Mouse (Mus musculus) heart, adult 11 months (tissue): ENCODE measurements at regions not wholly inside any gene's neighbourhood (a gene's known extent, or its start where the extent isn't known, plus 50 kb on each side); places are given as distances from the start of the nearest gene placed in this dataset.
A peak's percentile ranks its signal among the peaks of the same experiment; 100 is the strongest.
"Not testable (repeated sequence)": the region's sequence is repeated elsewhere in the genome, so short reads cannot be mapped to it uniquely, and the experiment has no call there.

ENCODE experiments used
- DNase-seq: peaks from one replicate; pipeline ENCODE4 v3.0.0; 2022

GRCm38 (mm10) chr15:17356586-17356985 is 628.0 kb downstream of the Cdh9 start:
- DNase-seq, result peak; percentile 30

DNA sequence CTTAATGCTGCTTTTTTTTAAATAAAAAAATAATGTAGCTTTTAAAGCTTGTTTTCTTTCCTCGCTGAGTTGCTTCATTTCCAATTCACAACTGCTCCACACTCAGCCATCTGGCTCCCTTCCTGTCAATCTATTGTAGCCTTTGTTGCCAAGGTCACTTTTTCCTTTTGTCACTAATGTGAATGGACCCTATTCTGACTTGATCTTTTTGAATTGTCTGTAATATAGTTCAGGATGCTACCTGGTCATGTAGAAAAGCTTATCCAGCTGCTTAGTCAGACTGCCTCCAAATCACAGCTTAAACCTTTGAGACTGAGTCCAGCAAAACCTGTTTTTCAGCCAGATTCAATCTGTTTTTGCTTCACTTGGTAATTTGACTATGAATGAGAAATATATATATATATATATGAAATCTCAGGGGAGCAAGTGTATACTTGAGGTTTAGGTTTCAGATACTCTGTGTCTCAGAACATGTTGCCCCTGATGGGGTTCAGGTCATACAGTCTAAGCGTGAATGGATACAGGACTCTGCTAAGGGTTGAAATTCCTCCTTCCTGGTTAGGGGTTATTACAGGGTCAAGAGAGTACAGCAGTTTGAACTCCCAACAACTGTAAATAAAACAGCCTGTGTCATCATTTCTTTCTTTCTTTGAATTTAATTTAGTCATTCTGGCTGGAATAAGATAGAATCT is 628.7 kb downstream of the Cdh9 start:
- no peak for DNase-seq

- DNase-seq, result no peak
Observed at GRCm38 (mm10) chr15:17404701-17405100, 676.1 kb downstream of the Cdh9 start.

DNA sequence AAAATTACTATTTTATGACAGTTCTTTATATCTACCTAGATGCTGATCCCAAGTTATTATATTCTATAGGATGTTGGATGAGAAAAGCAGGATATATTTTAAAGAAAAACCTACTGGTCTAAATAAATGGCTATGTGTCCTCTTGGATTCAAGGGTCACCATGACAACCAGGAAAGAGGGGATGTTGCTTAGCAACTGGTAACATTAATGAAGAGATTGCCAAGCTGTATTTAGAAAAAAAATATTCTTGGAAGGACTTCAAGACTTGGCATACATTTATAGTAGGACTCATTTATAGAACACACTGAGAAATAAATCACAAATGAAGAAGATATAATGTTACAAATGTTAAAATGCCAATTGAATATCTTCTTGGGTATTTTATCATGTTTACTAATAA is 699.2 kb downstream of the Cdh9 start:
- no peak for DNase-seq

DNA sequence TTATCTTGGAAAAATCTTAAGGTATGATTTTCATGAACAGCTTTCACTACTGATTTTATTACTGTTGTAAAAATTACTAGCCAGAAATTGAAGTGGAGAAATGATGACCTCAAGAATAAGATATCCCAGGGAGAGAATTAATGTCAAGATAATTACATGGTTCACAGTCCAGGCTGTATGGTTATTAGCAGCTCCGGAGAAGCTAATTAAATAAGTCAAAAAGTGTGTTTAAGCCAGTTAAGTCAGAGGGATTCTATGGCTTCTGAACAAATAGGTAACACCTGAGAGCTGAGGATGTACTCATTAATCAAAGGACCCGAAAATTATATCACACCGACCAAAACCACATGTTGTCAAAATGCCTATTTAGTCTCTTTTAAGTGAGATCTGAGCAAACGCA is 703.3 kb downstream of the Cdh9 start:
- DNase-seq, result no peak

DNA sequence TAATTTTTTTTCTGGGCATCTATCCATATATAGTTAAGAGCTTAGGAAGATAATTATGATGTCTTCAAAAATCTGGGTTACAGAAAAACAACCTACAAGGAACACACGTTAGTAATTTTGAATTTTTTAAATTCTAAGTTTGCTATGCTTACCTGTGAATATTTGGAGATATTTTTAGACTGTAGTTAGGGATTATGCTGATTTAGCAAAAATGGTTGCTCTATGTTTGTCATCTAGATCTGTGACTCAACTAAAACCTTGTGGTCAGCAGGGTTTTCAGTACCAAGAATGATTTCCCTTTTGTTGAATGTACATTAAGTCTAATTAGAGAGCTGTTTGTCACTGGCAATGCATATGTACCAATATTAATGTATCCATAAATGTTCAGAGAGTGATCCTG is 707.3 kb downstream of the Cdh9 start:
- DNase-seq, result no peak

DNA sequence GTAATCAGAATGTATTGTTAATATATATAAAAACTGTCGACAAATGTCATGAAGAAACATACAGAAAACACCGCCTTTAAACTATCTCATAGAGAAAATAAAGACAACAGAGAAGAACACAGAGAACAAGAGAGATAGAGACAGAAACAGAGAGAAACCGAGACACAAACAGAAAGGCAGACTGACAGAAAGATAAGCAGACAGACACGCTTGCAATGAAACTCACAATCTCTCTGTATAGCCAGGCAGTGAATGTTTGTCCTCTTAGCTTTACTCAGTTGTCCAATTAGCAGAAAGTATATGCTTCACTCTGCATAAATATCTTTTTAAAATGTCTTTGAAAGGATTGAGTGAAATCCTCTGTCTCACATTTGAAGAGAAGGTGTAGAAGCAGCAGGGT is 719.7 kb downstream of the Cdh9 start:
- no peak for DNase-seq

DNA sequence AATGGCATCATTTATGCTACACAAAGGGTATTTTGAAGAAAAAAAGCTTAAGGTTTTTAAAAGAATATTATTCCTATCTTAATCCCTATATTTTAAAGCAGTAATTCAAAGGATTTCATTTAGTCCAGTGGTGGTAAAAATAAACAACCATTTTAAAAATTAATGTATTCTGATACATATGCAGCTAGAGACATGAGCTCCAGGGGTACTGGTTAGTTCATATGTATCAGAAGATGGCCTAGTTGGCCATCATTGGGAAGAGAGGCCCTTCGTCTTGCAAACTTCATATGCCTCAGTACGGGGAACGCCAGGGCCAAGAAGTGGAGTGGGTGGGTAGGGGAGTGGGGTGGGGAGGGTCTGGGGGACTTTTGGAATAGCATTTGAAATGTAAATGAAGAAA is 721.2 kb downstream of the Cdh9 start:
- not testable (repeated sequence) for DNase-seq

GRCm38 (mm10) chr15:17467077-17467476 is 738.5 kb downstream of the Cdh9 start:
- no peak for DNase-seq

- no peak for DNase-seq
Observed at GRCm38 (mm10) chr15:17493561-17493960, 765.0 kb downstream of the Cdh9 start.
